Mouse (Mus musculus): ENCODE measurements around the gene Slc37a1.

Gene Slc37a1

DNA sequence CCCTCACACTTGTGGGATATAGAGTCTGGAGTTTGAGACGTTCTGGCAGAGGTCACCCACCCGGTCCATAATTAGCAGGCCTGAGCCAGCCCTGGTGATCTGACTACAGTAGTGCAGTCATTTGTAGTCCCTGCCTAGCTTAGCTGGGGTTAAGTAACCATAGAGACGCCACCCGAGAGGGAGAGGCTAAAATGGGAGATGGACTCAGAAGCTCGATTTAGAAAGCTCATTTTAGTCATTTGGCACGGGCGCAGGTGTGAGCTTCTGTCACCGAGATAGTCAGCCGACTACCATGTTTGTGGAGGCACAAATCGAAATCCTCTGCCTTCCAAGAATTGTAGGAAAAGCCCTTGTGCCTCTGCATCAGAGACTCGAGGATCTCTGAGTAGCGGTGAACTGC is 34.8 kb downstream of the Slc37a1 start:
- Histone ChIP-seq H3K27me3 (ENCODE audit: insufficient read depth, low read length) (no peaks in the 10 kb centered on the region), H3K36me3 (ENCODE audit: insufficient read depth, low read length) (peaks cover 50% of the 10 kb centered on the region), H3K4me1 (replicated peaks; ENCODE audit: low read depth, low read length) (peaks cover 95% of the 10 kb centered on the region), H3K9me3 (ENCODE audit: low read length) (no peaks in the 10 kb centered on the region), H3K4me3 (replicated peaks; ENCODE audit: low read length) (peak overlapping the region; percentile 62; the same call in 1 of the 2 replicates)
- TF ChIP-seq CTCF (conservative IDR thresholded peaks at IDR 0.05; ENCODE audit: low read length) (no peak), POU5F1 (IDR thresholded peaks at IDR 0.05; ENCODE audit: borderline replicate concordance, low read length) (no peak), NANOG (IDR thresholded peaks at IDR 0.05; ENCODE audit: borderline replicate concordance, low read length) (no peak)

DNA sequence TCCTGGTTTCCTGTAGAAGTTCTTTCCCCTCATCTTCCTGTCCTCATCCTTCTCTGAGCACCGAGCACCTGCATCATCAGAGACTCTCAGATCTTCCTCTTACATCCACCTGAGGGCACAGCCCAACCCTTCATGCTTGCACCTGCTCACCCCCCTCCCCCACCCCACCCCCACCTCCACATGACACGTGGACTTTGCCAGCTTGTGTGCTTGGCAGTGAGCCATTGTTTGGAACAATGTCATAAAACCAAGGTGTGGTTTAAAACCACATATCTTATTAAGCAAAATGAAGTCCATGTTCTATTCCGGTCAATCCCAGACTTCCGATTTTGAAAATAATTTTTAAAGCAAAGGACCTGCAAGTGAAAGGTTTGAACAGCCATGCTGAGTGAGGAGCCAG is 35.9 kb downstream of the Slc37a1 start:
- H3K4me1 ChIP-seq (replicated peaks; ENCODE audit: low read depth, low read length): peaks cover 95% of the 10 kb centered on the region
- H3K27me3 ChIP-seq (ENCODE audit: insufficient read depth, low read length): no peaks in the 10 kb centered on the region
- TF ChIP-seq POU5F1 (IDR thresholded peaks at IDR 0.05; ENCODE audit: borderline replicate concordance, low read length) (no peak), CTCF (conservative IDR thresholded peaks at IDR 0.05; ENCODE audit: low read length) (no peak), NANOG (IDR thresholded peaks at IDR 0.05; ENCODE audit: borderline replicate concordance, low read length) (no peak)
- H3K9me3 ChIP-seq (ENCODE audit: low read length): no peaks in the 10 kb centered on the region
- H3K4me3 ChIP-seq (replicated peaks; ENCODE audit: low read length): peak overlapping the region; percentile 62
- H3K36me3 ChIP-seq (ENCODE audit: insufficient read depth, low read length): peaks cover 40% of the 10 kb centered on the region

DNA sequence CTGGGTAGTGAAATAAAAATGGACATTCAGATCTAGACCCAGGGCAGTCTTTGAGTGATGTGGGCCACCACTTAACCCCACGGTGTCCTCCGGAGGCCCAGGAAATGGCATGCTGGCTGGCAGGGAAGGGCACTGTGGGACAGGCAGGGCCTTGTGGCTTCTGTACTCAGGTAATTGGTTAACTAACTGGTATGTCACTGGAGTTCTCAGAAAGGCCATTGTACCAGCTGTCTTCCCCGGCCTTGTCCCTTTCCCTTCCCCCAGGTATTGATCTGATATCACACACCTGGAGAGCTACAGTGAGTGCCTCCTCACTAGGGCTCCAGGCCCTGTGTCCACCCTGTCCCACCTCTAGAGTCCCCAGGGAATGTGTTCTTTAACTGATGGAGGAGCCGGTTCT is 36.8 kb downstream of the Slc37a1 start:
- Histone ChIP-seq H3K27me3 (ENCODE audit: insufficient read depth, low read length) (no peaks in the 10 kb centered on the region), H3K9me3 (ENCODE audit: low read length) (no peaks in the 10 kb centered on the region), H3K36me3 (ENCODE audit: insufficient read depth, low read length) (peaks cover 44% of the 10 kb centered on the region), H3K4me3 (replicated peaks; ENCODE audit: low read length) (peak overlapping the region; percentile 64), H3K4me1 (replicated peaks; ENCODE audit: low read depth, low read length) (peaks cover 94% of the 10 kb centered on the region)
- TF ChIP-seq NANOG (IDR thresholded peaks at IDR 0.05; ENCODE audit: borderline replicate concordance, low read length): no peak
- no peak for TF ChIP-seq POU5F1 (IDR thresholded peaks at IDR 0.05; ENCODE audit: borderline replicate concordance, low read length)
- no peak for TF ChIP-seq CTCF (conservative IDR thresholded peaks at IDR 0.05; ENCODE audit: low read length)

DNA sequence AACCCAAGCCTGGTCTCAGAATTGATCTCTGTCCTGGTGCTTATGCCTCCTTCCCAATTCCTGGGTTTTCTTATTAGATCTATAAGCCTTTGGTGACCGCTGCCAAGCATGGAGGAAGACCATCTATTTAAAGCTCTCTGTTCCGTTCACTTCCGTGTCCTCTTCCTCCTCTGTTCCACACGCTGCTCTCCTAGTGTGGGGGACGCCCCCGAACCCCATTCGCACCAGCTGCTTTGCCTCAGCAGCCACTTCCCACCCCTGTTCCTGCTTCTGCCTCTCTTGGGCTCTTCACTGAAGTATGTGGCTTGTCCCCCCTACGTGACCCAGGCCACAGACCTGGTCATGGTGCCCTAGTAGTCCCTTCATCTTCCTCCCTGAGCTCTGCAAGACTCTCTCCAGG is 37.6 kb downstream of the Slc37a1 start:
- TF ChIP-seq CTCF (conservative IDR thresholded peaks at IDR 0.05; ENCODE audit: low read length) (no peak), POU5F1 (IDR thresholded peaks at IDR 0.05; ENCODE audit: borderline replicate concordance, low read length) (no peak), NANOG (IDR thresholded peaks at IDR 0.05; ENCODE audit: borderline replicate concordance, low read length) (no peak)
- H3K4me3 ChIP-seq (replicated peaks; ENCODE audit: low read length): peak overlapping the region; percentile 64
- no peaks in the 10 kb centered on the region for H3K9me3 ChIP-seq (ENCODE audit: low read length)
- H3K27me3 ChIP-seq (ENCODE audit: insufficient read depth, low read length): no peaks in the 10 kb centered on the region
- peaks cover 96% of the 10 kb centered on the region for H3K4me1 ChIP-seq (replicated peaks; ENCODE audit: low read depth, low read length)
- H3K36me3 ChIP-seq (ENCODE audit: insufficient read depth, low read length): peaks cover 43% of the 10 kb centered on the region

DNA sequence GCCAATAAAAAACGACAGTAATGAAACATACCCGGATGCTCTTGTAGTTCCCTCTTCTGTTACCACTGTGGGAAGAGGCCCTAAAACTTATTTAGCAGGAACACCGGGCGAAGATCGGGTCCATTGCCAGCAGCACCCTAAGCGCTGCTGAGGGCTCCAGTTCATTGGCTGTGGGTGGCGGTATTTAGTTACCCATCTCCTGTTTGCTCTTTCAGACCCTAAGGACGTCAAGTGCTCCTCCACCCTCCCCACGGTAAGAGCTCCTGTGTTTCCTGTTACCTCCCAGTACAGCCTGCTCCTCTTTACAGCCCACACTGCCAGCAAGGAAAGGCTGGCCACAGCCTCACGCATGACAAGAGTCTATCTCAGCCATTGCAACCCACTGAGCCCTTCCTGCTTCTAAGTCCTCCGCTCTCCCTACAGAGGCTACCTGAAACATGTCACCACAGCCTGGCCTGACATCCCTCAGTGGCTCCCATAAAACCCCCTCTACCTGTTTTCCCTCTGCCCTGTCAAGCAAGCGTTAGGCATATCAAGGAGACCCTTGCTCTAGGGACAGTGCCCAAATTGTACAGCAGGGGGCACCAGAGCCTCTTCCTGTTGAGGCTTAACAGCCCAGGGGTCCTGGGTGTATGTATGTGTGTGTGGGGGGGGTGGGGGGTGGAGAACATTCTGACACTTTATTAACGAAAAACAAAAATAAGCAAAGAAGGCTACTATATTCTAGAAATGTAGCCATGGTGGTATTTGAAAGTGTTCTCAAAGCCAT is 39.0 kb downstream of the Slc37a1 start:
- Histone ChIP-seq H3K9me3 (ENCODE audit: low read length) (no peaks in the 10 kb centered on the region), H3K27me3 (ENCODE audit: insufficient read depth, low read length) (no peaks in the 10 kb centered on the region), H3K4me3 (replicated peaks; ENCODE audit: low read length) (peak overlapping the region; percentile 64), H3K4me1 (replicated peaks; ENCODE audit: low read depth, low read length) (peaks cover 96% of the 10 kb centered on the region), H3K36me3 (ENCODE audit: insufficient read depth, low read length) (peaks cover 45% of the 10 kb centered on the region)
- TF ChIP-seq POU5F1 (IDR thresholded peaks at IDR 0.05; ENCODE audit: borderline replicate concordance, low read length) (no peak), CTCF (conservative IDR thresholded peaks at IDR 0.05; ENCODE audit: low read length) (peak; percentile 97)

DNA sequence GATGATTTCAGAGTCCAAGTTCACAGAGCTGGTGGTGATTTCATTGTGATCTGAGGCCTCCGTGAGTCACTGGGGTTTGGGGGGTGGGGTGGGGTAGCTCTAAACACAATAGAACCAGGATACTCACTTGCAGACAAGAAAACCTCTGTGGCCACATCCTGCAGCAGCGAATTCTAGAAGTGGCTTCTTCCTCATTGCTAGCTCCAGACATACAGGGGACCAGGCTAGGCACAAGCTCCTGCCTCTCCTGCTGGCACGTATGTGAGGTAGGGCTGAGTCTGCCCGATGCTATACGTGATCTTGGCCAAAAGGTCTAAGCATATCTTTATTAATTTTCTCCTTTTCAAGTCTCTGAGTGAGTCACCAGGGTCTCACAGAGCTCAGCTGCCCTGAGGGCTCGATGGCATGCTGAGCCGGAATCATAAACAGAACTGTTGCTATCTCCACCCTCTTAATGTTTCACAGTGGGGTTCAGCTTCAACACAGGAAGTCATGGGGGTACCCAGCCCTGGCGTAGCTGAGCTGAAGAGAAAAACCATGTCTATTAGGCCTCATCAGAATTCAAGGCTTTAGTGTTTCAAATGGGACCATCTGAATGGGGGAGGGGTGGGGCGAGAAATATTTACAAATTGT is 39.7 kb downstream of the Slc37a1 start:
- peak overlapping the region; percentile 64 for H3K4me3 ChIP-seq (replicated peaks; ENCODE audit: low read length)
- H3K36me3 ChIP-seq (ENCODE audit: insufficient read depth, low read length): peaks cover 45% of the 10 kb centered on the region
- peak; percentile 59; the same call in 1 of the 2 replicates for TF ChIP-seq NANOG (IDR thresholded peaks at IDR 0.05; ENCODE audit: borderline replicate concordance, low read length)
- no peak for TF ChIP-seq CTCF (conservative IDR thresholded peaks at IDR 0.05; ENCODE audit: low read length)
- TF ChIP-seq POU5F1 (IDR thresholded peaks at IDR 0.05; ENCODE audit: borderline replicate concordance, low read length): no peak
- H3K27me3 ChIP-seq (ENCODE audit: insufficient read depth, low read length): no peaks in the 10 kb centered on the region
- peaks cover 94% of the 10 kb centered on the region for H3K4me1 ChIP-seq (replicated peaks; ENCODE audit: low read depth, low read length)
- no peaks in the 10 kb centered on the region for H3K9me3 ChIP-seq (ENCODE audit: low read length)

DNA sequence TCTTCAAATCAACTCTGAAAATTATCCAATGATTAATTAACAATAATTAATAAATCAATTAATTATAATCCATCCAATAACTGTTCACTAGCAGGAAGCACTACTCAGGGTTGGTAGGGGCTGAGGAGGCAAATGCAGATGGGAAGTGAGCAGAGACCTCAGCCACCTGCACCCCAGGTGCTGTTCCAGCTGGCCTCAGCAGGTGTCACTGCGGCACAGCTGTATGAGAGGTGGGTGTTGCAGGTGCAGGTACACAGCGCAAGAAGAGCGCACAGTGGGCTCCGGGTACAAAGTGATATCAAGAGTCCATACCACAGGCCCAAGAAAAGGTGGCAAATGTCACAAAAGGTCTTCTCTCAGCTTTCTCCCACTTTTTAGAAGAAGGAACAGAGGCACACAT is 41.9 kb downstream of the Slc37a1 start:
- H3K27me3 ChIP-seq (ENCODE audit: insufficient read depth, low read length): no peaks in the 10 kb centered on the region
- H3K4me3 ChIP-seq (replicated peaks; ENCODE audit: low read length): peak overlapping the region; percentile 1; the same call in 1 of the 2 replicates
- H3K4me1 ChIP-seq (replicated peaks; ENCODE audit: low read depth, low read length): peaks cover 76% of the 10 kb centered on the region
- TF ChIP-seq NANOG (IDR thresholded peaks at IDR 0.05; ENCODE audit: borderline replicate concordance, low read length): no peak
- peak; percentile 41 for TF ChIP-seq CTCF (conservative IDR thresholded peaks at IDR 0.05; ENCODE audit: low read length)
- H3K36me3 ChIP-seq (ENCODE audit: insufficient read depth, low read length): peaks cover 48% of the 10 kb centered on the region
- no peaks in the 10 kb centered on the region for H3K9me3 ChIP-seq (ENCODE audit: low read length)

DNA sequence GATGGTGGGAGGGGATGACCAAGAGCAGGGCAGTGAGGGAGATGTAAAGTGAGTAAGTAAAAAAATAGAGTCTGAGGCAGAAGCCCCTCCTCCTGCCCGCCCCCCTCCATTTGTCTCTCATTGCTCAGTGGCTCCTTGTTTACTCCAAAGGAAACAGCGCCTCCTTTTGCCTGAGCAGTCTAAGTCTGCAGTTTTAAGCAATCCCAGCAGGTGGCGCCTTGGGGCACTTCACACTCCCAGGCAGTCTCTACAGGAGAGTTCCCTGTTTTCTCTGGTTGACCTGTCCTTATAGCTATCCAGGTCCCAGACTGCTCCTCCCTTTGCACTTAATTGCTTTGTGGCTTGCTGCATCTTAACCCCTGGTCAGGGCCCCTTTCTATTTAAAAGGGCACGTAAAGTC is 44.0 kb downstream of the Slc37a1 start:
- peaks cover 68% of the 10 kb centered on the region for H3K4me1 ChIP-seq (replicated peaks; ENCODE audit: low read depth, low read length)
- H3K9me3 ChIP-seq (ENCODE audit: low read length): no peaks in the 10 kb centered on the region
- H3K4me3 ChIP-seq (replicated peaks; ENCODE audit: low read length): no peak overlapping the region
- TF ChIP-seq NANOG (IDR thresholded peaks at IDR 0.05; ENCODE audit: borderline replicate concordance, low read length) (no peak), CTCF (conservative IDR thresholded peaks at IDR 0.05; ENCODE audit: low read length) (peak; percentile 89)
- H3K36me3 ChIP-seq (ENCODE audit: insufficient read depth, low read length): peaks cover 52% of the 10 kb centered on the region
- no peaks in the 10 kb centered on the region for H3K27me3 ChIP-seq (ENCODE audit: insufficient read depth, low read length)
